8 mouse cellular contexts compared by ENCODE assay signal in the genomic region with DNA sequence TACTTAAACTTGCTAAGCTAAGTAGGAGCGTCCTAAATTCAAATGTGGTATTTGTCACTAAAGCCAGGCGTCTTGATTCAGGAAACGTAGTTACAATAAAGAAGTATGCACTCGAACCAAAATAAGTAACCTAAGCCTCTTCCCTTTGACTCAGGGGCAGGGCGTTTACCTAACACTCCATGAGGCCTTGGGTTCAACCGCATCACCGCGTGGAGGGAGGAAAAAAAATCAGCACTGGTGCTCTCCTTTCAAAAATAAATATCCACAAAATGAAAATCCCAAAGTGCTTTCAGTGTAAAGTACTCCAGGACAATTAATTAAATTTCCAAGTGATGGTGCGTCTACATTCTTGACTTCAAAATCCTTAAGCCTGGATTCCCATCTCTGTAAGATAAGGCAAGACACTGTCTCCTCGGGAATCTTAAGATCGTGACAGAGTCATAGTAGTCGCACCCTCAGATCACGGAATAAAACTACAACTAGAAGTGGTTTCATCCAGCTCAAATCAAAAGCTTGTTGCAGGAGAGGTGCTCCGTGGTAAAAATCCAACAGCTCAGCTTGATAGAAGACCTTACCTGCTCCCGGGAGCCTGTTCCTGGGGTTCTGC. TPM values are rescaled to one million over a fixed set of nuclear protein-coding genes. Genes with fewer than 3 reads are reported as not detected.
A peak's percentile ranks its signal among the peaks of the same experiment; 100 is the strongest.
DNase-seq lines count a peak whose midpoint lies in the region; ATAC-seq and TF ChIP-seq lines count a peak whose summit lies in the region.

No protein-coding gene starts in this region.

- peak; percentile 35 for DNase-seq in cerebellum, adult 9-10 months
- DNase-seq in cerebellum, postnatal 25 days = no peak
- peak; percentile 8 for DNase-seq in thymus, postnatal 14 days
- no peak for DNase-seq in thymus, postnatal 36 days
- no peak for DNase-seq in left cerebral cortex, adult 18-20 months (ENCODE audit: low spot score in 2 of 2)
- no peak for DNase-seq in adrenal gland, adult 18-20 months (ENCODE audit: low spot score in 2 of 2)

- H3K9me3 ChIP-seq in limb, embryonic 12.5 days = no peaks in the 10 kb centered on the region

- peak overlapping the region; percentile 79 for H3K4me2 ChIP-seq in limb, embryonic 12.5 days

- no peaks in the 10 kb centered on the region for H3K27me3 ChIP-seq in limb, embryonic 12.5 days

- H3K9ac ChIP-seq in limb, embryonic 12.5 days (replicated peaks) = peak overlapping the region; percentile 81

- H3K4me3 ChIP-seq in limb, embryonic 12.5 days (replicated peaks) = peak overlapping the region; percentile 98
- H3K4me3 ChIP-seq in olfactory bulb, adult 2 months (ENCODE audit: insufficient read depth, low read depth, low read length) = peak overlapping the region; percentile 82

- TF ChIP-seq POLR2A in olfactory bulb, adult 2 months (IDR thresholded peaks at IDR 0.05; ENCODE audit: insufficient read depth, low read depth, low read length) = no peak

- ATAC-seq in limb, embryonic 12.5 days (ENCODE audit: insufficient number of reproducible peaks, insufficient read depth, low FRiP score, low TSS enrichment, low read depth) = no peak

- no peak for TF ChIP-seq CTCF in olfactory bulb, adult 2 months (IDR thresholded peaks at IDR 0.05; ENCODE audit: insufficient read depth, low read depth, low read length)

- WGBS in limb, embryonic 12.5 days = 9% methylated on average over 15 of the region's 15 CpGs
- 2% methylated on average over 15 of the region's 15 CpGs for WGBS in olfactory bulb, adult 2 months

- H3K4me1 ChIP-seq in limb, embryonic 12.5 days (replicated peaks) = peaks cover 13% of the 10 kb centered on the region
- H3K4me1 ChIP-seq in olfactory bulb, adult 2 months (ENCODE audit: control insufficient read depth, insufficient read depth, low read length) = peaks cover 3% of the 10 kb centered on the region

- peaks cover 7% of the 10 kb centered on the region; the same call in 1 of the 2 replicates for H3K36me3 ChIP-seq in limb, embryonic 12.5 days

- peak overlapping the region; percentile 84 for H3K27ac ChIP-seq in limb, embryonic 12.5 days
- no peak overlapping the region for H3K27ac ChIP-seq in olfactory bulb, adult 2 months (ENCODE audit: insufficient read depth, low read depth, low read length)

RNA-seq across cellular contexts. Expression of a gene that starts 0.7 kb away (rescaled TPM):
- polyA plus RNA-seq in limb, embryonic 12.5 days (2016; fragmentation: Nextera tagmentation; extraction: Ambion mirVana) = 31.1 and 40.2 TPM in 2 replicates
- polyA plus RNA-seq in olfactory bulb, adult 2 months (2012; ENCODE audit: insufficient read depth, insufficient read length, low replicate concordance, missing spikeins) = 52.5 TPM in 1 of 2 replicates, not detected in the other
- total RNA-seq in left cerebral cortex, adult 18-20 months (2021) = 10 to 100 TPM; 39.0 to 44.4 TPM
- 10 to 100 TPM; 26.8 to 33.0 TPM for total RNA-seq in adrenal gland, adult 18-20 months (2021)

RNA-seq across cellular contexts. Expression of a gene that starts 4.7 kb away (rescaled TPM):
- 267 and 269 TPM in 2 replicates for polyA plus RNA-seq in limb, embryonic 12.5 days (2016; fragmentation: Nextera tagmentation; extraction: Ambion mirVana)
- not detected in 2 replicates for polyA plus RNA-seq in olfactory bulb, adult 2 months (2012; ENCODE audit: insufficient read depth, insufficient read length, low replicate concordance, missing spikeins)
- total RNA-seq in left cerebral cortex, adult 18-20 months (2021) = 10 to 100 TPM; 15.0 to 16.5 TPM
- total RNA-seq in adrenal gland, adult 18-20 months (2021) = 10 to 100 TPM; 15.2 to 22.2 TPM

RNA-seq across cellular contexts. Expression of a gene that starts 21.5 kb away (rescaled TPM):
- 55.0 and 59.5 TPM in 2 replicates for polyA plus RNA-seq in limb, embryonic 12.5 days (2016; fragmentation: Nextera tagmentation; extraction: Ambion mirVana)
- polyA plus RNA-seq in olfactory bulb, adult 2 months (2012; ENCODE audit: insufficient read depth, insufficient read length, low replicate concordance, missing spikeins) = not detected in 2 replicates
- total RNA-seq in left cerebral cortex, adult 18-20 months (2021) = 10 to 100 TPM; 35.6 to 40.5 TPM
- total RNA-seq in adrenal gland, adult 18-20 months (2021) = 10 to 100 TPM; 29.5 to 32.4 TPM

Comparison
In these comparisons a context has a peak if more than half of its experiments do, and no peak if none do; other contexts are left out.
1. DNase-seq: peak in cerebellum, adult 9-10 months (single experiment) and thymus, postnatal 14 days (single experiment); none in cerebellum, postnatal 25 days (0 of 2), thymus, postnatal 36 days (0 of 2), left cerebral cortex, adult 18-20 months (0 of 2) and adrenal gland, adult 18-20 months (0 of 2).